Mouse (Mus musculus) right cerebral cortex, postnatal 10 days (tissue): ENCODE data around the gene Cacnb4.
A peak's percentile ranks its signal among the peaks of the same experiment; 100 is the strongest.

Experiments
- DNase-seq, 2 experiments: peaks; one replicate each; pipeline ENCODE4 v3.0.0; 2021; ENCODE audit warnings: low spot score in 2 of 2

The Cacnb4 gene

DNA sequence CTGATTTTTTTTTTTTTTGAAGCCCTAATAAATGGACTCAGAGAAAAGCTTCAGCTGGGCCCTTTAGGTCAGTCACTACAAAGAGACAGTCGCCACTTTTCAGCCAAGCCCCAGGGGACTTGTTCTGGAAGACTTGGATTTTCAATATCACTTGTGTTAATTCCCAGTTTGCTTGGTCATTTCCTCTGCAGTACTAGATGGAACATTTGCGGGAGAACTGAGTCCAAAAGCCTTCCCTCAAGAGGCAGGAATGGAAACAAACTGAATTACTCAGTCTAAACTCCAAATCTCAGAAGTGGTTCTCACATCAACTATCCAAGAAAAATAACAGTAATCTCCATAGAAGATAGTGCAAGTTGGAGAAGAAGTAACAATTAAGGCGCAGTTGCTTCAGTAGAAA lies 109.2 kb downstream of the Cacnb4 start:
- DNase-seq: no peak

DNA sequence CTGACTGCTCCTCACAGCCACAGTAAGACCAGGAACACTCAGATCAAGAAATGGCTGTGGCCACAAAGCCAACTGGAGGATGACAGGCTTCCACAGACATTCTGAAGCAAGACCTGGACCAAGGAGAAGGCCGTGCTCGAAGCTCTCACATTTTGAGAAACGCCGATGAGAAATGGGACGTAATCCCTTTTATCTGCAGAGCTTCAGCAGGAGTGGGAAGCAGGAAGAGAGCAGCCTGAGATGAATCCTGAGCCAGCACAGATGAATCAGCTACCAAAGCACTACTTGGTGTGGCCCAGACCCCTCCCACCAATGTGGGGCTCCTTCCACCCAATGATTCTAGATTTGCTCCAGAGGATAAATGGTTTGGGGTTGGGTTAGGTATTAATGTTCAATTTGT lies 113.4 kb downstream of the Cacnb4 start:
- DNase-seq: no peak

DNA sequence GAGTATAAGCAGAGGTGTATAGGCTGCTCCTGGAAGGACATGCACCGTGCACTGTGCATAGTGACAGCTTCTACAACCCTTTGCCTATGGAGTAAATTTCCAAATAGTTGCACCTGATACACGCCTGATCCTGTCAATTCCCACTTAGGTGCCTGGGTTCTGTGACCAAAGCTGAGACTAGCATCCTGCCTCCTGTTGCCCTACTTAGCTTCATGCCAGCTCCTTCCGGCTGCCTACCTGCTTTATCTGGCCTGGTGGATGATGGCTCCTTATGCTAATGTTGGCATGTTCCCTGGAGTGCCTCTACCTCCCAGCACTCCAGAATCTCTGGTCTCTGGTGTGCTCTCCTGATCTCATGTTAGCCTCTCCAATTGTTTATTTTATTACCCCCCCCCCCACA lies 114.3 kb downstream of the Cacnb4 start:
- no peak for DNase-seq

DNA sequence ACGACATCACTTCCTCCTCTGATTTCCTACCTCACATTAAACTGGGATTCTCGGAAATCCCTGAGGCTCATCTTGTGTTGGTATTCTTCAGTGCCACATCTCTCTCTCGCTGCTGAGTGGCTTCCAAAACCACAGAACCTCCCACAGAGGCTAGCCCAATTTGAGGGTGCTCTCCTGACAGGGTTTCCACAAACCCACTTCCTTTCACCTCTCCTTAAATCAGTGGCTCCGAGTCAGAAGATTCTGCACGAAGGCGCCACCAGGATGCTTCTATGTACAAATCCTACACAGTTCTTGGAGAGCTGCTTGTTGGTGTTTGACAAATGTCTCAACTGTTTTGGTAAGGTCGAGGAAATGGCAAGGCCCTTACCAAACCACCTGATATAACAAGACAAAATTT lies 115.5 kb downstream of the Cacnb4 start:
- no peak for DNase-seq

DNA sequence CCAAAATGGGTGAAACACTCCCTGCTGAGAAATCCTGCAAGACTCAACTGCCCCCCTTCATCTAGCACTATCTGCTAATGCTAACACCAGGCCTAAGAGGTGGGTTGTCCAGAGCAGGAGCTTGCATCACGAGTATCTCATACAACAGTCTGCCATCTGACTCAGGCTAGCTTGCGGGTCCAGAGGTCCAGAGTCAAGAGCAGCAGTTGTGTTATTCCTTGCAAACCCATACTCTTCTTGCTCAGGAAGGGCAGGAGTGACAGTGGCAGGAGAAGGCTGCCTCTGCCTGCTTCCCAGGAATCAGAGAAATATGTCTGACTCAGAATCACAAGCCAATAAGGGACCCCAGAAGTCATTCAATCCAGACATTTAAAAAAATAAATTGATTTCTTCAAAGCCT lies 116.4 kb downstream of the Cacnb4 start:
- no peak for DNase-seq

DNA sequence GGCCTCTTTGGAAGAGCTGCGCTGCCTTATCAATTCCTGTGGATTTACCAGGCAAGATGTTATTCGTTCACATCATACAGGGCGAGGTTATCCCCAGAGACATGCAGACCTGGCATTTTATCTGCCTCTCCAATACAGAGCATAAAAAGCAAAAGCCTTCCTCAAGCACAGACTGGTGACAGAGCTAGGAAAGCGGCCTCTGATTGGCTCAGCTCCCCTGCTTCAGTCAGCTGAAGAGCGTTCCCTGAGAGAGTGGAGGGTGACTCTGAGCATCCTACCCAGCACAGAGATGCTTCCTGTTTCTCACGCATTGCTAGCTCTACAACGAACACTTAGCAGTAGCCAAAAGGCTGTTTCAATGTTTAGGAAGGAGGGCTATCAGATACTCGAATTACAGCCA lies 118.2 kb downstream of the Cacnb4 start:
- DNase-seq: peak; percentile 83 to 89

DNA sequence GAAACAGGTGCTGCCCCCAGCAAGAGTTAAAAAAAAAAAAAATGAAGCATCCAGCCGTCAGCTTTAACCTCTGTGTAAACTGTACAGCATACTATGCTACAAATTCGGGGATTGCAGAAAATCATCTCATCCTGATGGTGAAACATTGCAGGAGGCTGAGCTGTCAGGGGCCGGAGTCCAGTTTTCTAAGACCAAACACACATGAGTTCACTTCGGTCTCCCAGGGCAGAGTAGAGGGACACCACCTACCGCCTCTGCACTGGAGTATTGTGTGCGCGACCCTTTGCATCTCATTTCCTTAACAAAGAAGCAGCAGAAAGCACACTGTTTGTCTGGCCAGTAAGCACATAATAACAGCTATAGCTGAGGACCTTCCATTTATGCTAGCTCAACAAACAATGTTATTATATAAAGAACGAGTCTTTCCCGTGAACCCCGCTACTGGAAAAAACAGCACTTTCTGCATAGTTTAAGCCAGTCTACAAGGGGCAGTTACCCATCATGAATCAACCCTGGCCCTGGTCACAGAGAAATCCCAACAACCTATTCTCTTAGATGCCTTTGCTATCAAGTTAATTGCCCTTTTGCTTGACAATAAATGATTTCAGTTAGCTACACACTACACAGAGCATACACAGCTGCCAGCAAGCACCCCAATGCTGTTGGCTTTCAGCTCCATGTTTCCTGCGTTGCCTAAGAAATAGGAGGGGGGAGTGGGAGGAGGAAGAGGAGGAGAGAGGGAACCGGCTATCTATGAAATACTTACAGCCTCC lies 118.9 kb downstream of the Cacnb4 start:
- no peak for DNase-seq

DNA sequence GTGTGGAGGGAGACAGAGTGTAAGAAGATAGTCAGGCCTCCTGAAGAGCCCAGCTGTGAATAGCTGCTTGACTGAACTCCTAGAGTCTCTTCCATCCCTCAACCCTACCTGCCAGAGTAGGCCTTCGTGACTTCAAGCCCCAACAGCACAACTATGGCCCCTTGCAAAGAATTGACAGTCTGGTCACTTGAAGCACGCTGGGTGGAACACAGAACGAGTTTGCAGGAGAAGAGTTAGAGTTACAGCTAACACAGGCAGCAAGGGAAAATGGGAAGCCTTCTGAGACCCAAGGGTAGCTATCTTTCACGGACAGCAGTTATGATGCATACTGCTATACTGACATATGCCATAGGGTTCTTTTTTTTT lies 119.7 kb downstream of the Cacnb4 start:
- no peak for DNase-seq

DNA sequence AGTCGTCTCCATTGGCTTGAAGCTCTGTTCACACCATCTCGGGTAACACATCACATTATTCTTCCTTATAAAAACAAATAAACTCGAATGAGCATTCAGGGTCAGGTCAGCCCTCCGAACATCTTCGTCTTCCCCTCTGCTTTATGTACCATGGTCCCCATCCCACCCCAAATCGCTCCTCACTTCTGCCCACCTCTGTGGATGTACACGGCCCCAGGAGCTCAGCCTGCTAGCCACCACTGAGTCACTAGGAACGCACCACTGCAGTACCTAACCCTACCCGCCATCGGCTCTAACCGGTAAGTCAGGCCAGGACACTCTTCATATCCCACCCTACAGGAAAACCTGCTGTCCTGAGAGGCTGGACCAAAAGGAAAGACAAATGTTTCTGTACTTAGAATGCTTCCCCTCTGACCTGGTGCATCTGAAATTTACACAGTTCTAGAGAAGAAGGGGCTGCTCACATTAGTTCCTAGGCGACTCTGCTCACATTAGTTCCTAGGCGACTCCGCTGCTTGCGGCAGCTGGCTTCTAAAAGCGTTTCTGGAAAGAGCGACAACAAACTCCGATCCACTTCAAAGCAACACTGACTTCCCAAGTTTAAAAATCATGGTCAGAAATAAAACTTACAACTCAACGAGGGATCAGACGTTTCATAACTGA lies 120.2 kb downstream of the Cacnb4 start:
- DNase-seq: peak in 1 of 2 experiments; percentile 37

DNA sequence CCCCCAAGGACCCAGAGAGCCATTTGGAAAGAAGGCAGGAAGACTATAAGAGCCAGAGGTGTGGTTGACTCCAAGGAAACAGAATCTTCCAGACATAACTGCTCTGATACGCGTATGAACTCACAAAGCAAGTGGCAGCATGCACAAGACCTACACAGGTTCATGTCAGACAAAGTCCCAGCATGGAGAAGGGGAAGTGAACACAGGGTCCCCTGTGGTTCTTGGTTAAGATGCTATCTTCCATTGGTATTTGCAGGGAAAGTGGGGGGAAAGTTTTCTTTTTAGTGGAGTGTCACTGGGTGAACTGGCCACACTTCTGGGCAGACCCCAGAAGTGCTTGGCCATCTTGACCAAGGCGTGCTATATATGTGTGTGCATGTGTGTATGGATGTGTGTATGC lies 128.2 kb downstream of the Cacnb4 start:
- DNase-seq: no peak

DNA sequence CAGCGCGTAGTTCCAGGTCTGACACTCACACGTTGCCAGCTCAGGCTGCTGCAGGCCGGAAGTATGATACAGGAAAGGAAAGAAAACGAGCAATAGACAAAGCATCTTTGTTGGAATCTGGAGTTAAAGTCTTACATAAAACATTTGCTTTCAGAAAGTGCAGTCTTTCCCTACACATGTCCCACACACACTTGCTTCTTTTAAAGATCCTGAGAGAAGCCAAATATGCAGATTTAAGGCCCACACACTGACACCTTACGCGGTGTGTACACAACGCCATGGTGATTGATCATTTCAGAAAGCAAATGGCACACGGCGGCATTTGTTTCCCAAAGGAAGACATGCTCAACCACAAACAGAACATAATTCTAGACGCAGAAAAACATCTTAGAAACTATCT lies 129.3 kb downstream of the Cacnb4 start:
- no peak for DNase-seq

DNA sequence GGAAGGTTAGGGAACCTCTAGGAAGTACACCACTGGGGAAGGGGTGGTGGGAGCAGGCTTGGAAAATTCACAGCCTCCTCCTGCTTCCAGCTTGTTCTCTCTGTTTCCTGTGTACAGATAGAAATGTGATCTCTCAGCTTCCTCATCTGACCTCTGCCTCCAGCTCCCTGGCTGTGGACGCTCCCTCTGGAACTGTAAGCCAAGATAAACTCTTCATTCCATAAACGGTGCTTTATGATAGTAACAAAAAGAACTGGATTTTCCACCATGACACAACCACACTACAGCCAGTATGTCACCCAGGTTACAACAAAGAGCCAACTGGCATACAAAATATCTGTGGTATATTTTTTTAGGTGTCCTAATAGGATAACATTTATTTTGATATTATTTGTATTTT lies 132.1 kb downstream of the Cacnb4 start:
- DNase-seq: no peak

DNA sequence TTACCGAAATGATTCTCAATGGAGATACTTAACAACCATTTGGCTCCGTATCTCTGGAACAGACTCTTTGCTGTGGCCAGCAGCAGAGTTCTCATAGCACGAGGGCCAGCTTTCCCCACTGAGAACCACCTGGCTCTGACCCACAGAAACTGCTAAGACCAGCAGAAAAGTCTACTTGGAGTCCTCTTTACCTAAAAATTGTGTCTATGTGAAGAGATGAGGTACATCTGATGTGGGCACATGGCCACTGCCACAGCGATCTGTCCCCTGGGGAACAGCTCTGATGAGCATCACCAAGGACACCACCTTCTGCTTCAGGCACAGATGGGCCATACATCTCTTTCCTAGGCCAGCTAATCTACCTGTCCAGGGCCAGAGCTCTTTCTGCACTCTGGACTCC lies 135.6 kb downstream of the Cacnb4 start:
- no peak for DNase-seq

DNA sequence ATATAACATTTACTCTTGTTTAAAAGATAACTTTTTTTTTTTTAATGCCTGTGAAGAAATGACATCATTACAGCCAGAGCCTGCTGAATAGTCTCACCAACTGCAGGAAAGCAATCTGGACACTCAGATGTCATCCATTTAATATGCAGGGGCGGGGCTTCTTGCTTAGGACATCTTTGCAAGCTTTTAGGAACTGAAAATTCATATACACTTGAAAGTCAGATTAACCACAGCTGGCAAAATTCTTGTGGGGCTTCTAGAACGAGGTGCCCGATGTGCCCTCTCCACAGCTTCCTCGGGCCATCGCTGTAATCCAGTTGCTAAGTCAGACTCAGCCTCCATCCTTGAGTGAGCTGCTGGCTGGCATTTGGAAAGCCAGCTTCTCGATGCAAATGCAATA lies 137.3 kb downstream of the Cacnb4 start:
- DNase-seq: no peak

DNA sequence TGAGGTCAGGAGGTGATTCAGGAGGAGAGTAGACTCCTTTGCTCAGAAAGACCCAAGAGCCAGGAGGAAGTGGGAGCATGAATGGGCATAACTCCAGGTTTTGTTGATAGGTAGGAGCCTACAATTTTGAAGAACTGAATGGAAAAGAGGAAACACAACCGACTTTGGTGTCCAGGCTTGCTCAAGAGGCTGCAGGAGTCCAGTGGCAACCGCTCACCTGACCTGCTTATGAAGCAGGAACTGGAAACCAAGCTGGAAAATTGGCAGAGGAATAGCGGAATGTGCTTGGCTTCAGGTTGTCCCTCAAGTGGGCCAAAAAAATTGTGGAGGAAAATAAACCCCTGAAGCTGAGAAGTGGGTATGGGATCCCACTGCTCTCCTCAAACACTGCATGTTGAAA lies 139.0 kb downstream of the Cacnb4 start:
- no peak for DNase-seq

DNA sequence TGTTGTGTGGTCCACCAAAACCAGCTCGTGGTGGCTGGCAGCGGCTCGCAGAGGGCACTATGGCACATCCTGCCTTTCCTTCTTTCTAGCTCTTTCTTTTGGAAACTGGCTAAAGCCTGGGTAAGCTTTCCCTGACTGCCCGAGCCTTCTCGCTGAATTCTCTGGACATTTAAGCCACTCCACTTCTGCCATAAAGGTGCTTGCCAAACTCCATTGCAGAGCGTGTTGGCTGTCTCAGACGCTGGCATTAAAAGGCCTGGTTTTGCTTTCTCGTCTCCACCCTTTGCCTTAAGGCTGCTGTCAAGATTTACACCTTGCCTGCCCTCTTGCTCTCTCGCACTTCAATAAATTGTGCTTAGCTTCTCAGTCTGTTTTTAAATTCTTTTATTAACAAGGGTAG lies 139.5 kb downstream of the Cacnb4 start:
- no peak for DNase-seq

DNA sequence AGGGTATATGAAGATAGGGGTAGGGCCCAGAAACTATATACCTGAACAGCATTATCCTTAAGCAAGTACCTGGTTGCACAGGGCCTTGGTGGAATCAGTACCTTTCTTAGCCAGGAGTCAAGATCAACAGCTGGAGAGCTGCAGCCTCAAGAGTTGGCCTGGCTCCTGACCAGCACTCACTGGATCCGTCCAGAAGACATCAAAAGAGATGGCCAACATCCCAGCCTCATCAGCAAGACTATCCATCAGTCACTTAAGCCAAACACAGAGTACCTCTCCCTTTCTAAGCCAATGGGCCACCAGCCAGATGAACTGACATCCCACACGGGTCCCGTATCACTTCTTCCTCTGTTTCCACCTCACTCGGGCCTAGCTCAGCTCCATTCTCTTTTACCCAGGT lies 140.1 kb downstream of the Cacnb4 start:
- DNase-seq: no peak

DNA sequence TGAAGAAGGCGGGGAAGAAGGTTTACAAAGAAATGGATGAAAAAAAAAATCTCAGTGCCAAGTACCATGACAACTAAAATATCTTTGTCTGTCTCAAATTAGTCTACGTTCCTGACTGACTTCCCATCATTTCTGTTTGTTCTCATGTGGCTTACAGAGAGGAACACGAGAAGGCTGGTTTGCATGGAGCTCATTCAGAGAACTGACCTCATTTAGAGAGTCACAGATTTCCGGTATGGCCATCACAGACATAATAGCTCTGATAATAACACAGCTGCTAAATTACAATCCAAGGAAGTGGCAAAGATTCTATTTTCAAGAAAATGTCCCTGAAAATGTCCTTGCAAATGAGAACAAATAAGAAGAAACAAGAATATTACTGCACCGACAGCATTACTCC lies 142.9 kb downstream of the Cacnb4 start:
- no peak for DNase-seq

DNA sequence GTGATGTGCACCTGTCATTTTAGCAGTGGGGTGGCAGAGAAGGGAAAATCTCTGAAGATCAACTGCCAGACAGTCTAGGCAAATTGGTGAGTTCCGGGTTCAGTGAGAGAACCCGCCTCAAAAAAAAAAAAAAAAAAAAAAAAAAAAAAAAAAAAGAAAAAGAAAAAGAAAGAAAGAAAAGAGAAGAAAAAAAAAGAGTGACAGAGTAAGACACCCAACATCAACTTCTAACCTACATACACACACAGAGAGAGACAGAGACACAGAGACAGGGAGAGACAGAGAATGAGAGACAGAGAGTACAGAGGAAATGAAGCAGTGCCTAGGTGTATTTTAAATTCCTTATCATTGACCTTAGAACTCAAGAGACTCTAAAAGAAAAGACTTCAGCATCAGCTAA lies 146.1 kb downstream of the Cacnb4 start:
- no peak for DNase-seq

DNA sequence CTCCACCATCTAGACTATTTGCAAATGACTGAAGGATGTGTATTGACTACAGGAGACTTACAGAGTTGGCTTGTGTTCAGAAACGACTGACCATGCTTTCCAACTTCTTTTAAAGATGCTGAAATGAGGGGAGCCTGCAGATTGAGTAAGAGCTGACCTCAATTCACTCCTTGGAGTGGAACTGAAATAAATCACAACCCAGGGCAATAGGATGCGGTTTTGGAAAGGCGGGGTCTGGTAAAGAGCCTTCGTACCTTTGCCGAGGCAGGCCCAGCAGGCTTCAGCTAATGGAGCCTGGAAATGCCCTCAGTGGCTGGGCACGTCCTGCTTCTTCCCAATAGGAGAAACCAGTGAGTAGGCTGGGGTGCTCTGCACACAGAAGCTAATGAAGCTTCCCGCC lies 147.4 kb downstream of the Cacnb4 start:
- DNase-seq: no peak

DNA sequence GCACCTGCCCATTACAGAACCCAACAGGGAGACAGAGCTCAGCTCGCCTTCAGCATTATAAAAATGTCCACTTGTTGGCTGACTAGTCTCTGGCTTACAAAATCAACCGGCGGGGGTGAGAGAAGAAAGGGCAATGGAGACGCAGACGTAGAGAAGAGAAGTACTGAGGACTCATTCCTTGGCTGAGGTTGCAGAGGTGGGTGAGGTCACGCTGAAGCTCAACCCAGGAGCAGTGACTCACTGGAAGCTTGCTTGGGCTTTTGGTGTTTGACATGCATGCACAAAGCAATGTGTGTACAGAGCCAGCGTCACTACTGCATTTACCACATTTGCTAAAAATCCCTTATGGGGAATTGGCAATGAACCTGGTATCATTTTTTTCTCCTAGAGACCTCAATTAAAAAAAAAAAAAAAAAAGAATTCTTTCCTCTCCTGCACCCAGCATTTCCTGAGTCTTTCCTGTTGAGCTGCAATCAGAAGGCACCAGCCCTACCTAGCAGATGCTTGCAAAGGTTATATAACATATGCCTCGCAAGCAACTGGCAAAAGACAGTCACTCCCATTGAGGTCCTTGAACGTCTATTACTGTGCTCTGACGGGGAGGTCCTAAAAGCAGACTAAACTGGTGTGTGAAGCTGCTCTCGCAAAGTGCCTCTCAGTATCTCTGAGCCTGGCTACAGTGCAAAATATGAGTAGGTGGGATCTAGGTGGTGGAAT lies 150.6 kb downstream of the Cacnb4 start:
- DNase-seq: no peak

DNA sequence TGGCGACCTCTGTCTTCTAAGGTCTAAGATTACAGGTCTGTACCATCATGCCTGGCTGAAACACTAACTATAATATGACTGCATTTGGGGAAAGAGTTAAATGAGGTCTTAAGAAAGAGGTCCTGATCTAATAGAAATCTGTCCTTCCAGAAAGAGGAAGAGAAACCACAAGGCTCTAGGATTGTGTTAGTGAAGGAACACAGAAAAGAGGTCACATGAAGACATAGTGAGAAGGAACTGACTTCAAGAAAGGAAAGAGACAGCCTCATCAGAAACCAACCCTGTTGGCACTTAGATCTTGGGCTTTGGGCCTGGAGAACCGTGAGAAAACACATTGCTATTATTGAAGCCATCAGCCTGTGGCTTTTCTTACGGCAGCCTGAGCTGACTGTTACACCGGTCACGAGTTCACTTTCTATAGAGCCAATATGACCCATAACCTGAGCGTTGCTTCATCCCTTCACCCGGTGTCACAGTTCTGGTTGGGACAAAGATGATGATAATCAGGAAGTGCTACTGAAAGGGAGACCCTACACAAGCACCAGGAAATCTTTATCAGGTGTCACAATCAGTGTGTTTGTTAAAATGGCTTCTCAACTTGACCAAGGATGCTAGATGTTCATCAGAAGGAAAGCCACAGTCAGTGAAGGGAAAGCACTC lies 153.4 kb downstream of the Cacnb4 start:
- DNase-seq: no peak

DNA sequence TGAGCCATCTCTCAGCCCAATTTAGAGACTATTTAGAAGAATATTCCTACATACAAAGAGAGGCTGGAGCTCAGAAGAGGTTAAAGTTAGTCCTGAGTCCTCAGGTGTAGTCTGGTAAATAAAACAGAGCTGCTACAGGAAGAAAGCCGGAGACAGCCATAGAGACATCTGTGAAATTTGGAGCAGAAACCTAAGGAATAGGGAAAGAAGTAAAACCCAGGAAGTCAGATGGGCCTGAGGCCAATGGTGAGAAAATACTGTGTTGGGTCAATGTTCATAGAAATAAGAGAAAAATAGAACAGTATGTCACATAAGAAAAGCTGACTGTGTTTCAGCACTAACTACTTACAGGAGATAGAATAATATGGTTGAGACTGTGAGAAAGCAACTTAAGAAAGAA lies 155.6 kb downstream of the Cacnb4 start:
- DNase-seq: no peak
